Mouse (Mus musculus): ENCODE data around the gene Coro2a. TPM values are rescaled to one million over a fixed set of nuclear protein-coding genes. Genes with fewer than 3 reads are reported as not detected.
"Not testable (repeated sequence)": the region's sequence is repeated elsewhere in the genome, so short reads cannot be mapped to it uniquely, and the experiment has no call there.

Coro2a gene
- polyA plus RNA-seq, 1 experiment from 2014 or later = 3.9 TPM

GRCm38 (mm10) chr4:46635702-46636430 lies 33.9 kb upstream of the Coro2a start:
- Histone ChIP-seq H3K4me3 (ENCODE audit: low read depth, low read length) (no peak overlapping the region), H3K9me3 (replicated peaks; ENCODE audit: control insufficient read depth, low read length) (no peaks in the 10 kb centered on the region), H3K9ac (ENCODE audit: low read depth, low read length) (no peak overlapping the region), H3K36me3 (ENCODE audit: control insufficient read depth, insufficient read depth) (no peaks in the 10 kb centered on the region), H3K27ac (ENCODE audit: low read length) (no peak overlapping the region), H3K4me1 (ENCODE audit: control insufficient read depth, low read depth, low read length) (peaks cover 3% of the 10 kb centered on the region), H3K27me3 (ENCODE audit: control insufficient read depth, insufficient read depth, low read depth, low read length) (no peaks in the 10 kb centered on the region), H3K4me2 (ENCODE audit: low read depth, low read length) (no peak overlapping the region)
- ATAC-seq (ENCODE audit: low read depth) = no peak
- WGBS (ENCODE audit: insufficient replicate concordance) = 62% methylated on average over 16 of the region's 16 CpGs

- no peaks in the 10 kb centered on the region for H3K9me3 ChIP-seq (replicated peaks; ENCODE audit: control insufficient read depth, low read length)
- no peak overlapping the region for H3K9ac ChIP-seq (ENCODE audit: low read depth, low read length)
- peaks cover 3% of the 10 kb centered on the region for H3K4me1 ChIP-seq (ENCODE audit: control insufficient read depth, low read depth, low read length)
- H3K4me3 ChIP-seq (ENCODE audit: low read depth, low read length) = no peak overlapping the region
- ATAC-seq (ENCODE audit: low read depth) = no peak
- WGBS (ENCODE audit: insufficient replicate concordance) = 61% methylated on average over 6 of the region's 6 CpGs
- no peak overlapping the region for H3K27ac ChIP-seq (ENCODE audit: low read length)
- H3K4me2 ChIP-seq (ENCODE audit: low read depth, low read length) = no peak overlapping the region
- H3K36me3 ChIP-seq (ENCODE audit: control insufficient read depth, insufficient read depth) = no peaks in the 10 kb centered on the region
- no peaks in the 10 kb centered on the region for H3K27me3 ChIP-seq (ENCODE audit: control insufficient read depth, insufficient read depth, low read depth, low read length)
These were observed 32.9 kb upstream of the Coro2a start for GRCm38 (mm10) chr4:46634881-46635280.

- not testable (repeated sequence) for H3K36me3 ChIP-seq (ENCODE audit: control insufficient read depth, insufficient read depth); H3K9ac ChIP-seq (ENCODE audit: low read depth, low read length); H3K9me3 ChIP-seq (replicated peaks; ENCODE audit: control insufficient read depth, low read length); H3K4me3 ChIP-seq (ENCODE audit: low read depth, low read length); H3K27me3 ChIP-seq (ENCODE audit: control insufficient read depth, insufficient read depth, low read depth, low read length); H3K4me1 ChIP-seq (ENCODE audit: control insufficient read depth, low read depth, low read length); H3K4me2 ChIP-seq (ENCODE audit: low read depth, low read length); H3K27ac ChIP-seq (ENCODE audit: low read length); ATAC-seq (ENCODE audit: low read depth)
- 72% methylated on average over 6 of the region's 6 CpGs for whole genome bisulfite sequencing (ENCODE audit: insufficient replicate concordance)
These were observed 31.6 kb upstream of the Coro2a start for GRCm38 (mm10) chr4:46633565-46633964.

GRCm38 (mm10) chr4:46632465-46632864 lies 30.5 kb upstream of the Coro2a start:
- H3K27ac ChIP-seq (ENCODE audit: low read length) = no peak overlapping the region; the same call in 1 of the 2 replicates
- H3K4me2 ChIP-seq (ENCODE audit: low read depth, low read length) = no peak overlapping the region
- 26% methylated on average over 2 of the region's 2 CpGs for WGBS (ENCODE audit: insufficient replicate concordance)
- no peaks in the 10 kb centered on the region for H3K36me3 ChIP-seq (ENCODE audit: control insufficient read depth, insufficient read depth)
- peaks cover 3% of the 10 kb centered on the region for H3K4me1 ChIP-seq (ENCODE audit: control insufficient read depth, low read depth, low read length)
- no peak overlapping the region for H3K4me3 ChIP-seq (ENCODE audit: low read depth, low read length)
- H3K9ac ChIP-seq (ENCODE audit: low read depth, low read length) = no peak overlapping the region
- no peak for ATAC-seq (ENCODE audit: low read depth)
- no peaks in the 10 kb centered on the region for H3K27me3 ChIP-seq (ENCODE audit: control insufficient read depth, insufficient read depth, low read depth, low read length)
- no peaks in the 10 kb centered on the region for H3K9me3 ChIP-seq (replicated peaks; ENCODE audit: control insufficient read depth, low read length)

GRCm38 (mm10) chr4:46630390-46630789 lies 28.4 kb upstream of the Coro2a start:
- Histone ChIP-seq H3K9ac (ENCODE audit: low read depth, low read length) (no peak overlapping the region), H3K4me2 (ENCODE audit: low read depth, low read length) (no peak overlapping the region), H3K4me1 (ENCODE audit: control insufficient read depth, low read depth, low read length) (peaks cover 3% of the 10 kb centered on the region), H3K9me3 (replicated peaks; ENCODE audit: control insufficient read depth, low read length) (no peaks in the 10 kb centered on the region), H3K4me3 (ENCODE audit: low read depth, low read length) (no peak overlapping the region), H3K27me3 (ENCODE audit: control insufficient read depth, insufficient read depth, low read depth, low read length) (no peaks in the 10 kb centered on the region), H3K36me3 (ENCODE audit: control insufficient read depth, insufficient read depth) (no peaks in the 10 kb centered on the region), H3K27ac (ENCODE audit: low read length) (no peak overlapping the region)
- ATAC-seq (ENCODE audit: low read depth) = peak; percentile 58
- WGBS (ENCODE audit: insufficient replicate concordance) = 26% methylated on average over 9 of the region's 9 CpGs

GRCm38 (mm10) chr4:46628873-46629272 lies 26.9 kb upstream of the Coro2a start:
- ATAC-seq (ENCODE audit: low read depth) = no peak
- no peaks in the 10 kb centered on the region for H3K9me3 ChIP-seq (replicated peaks; ENCODE audit: control insufficient read depth, low read length)
- 49% methylated on average over 9 of the region's 9 CpGs for WGBS (ENCODE audit: insufficient replicate concordance)
- H3K27me3 ChIP-seq (ENCODE audit: control insufficient read depth, insufficient read depth, low read depth, low read length) = no peaks in the 10 kb centered on the region
- H3K36me3 ChIP-seq (ENCODE audit: control insufficient read depth, insufficient read depth) = no peaks in the 10 kb centered on the region
- H3K9ac ChIP-seq (ENCODE audit: low read depth, low read length) = no peak overlapping the region
- H3K4me1 ChIP-seq (ENCODE audit: control insufficient read depth, low read depth, low read length) = peaks cover 3% of the 10 kb centered on the region
- no peak overlapping the region for H3K27ac ChIP-seq (ENCODE audit: low read length)
- no peak overlapping the region for H3K4me2 ChIP-seq (ENCODE audit: low read depth, low read length)
- H3K4me3 ChIP-seq (ENCODE audit: low read depth, low read length) = no peak overlapping the region

- no peak for ATAC-seq (ENCODE audit: low read depth)
- no peak overlapping the region for H3K4me2 ChIP-seq (ENCODE audit: low read depth, low read length)
- no peak overlapping the region for H3K9ac ChIP-seq (ENCODE audit: low read depth, low read length)
- no peaks in the 10 kb centered on the region for H3K9me3 ChIP-seq (replicated peaks; ENCODE audit: control insufficient read depth, low read length)
- H3K27me3 ChIP-seq (ENCODE audit: control insufficient read depth, insufficient read depth, low read depth, low read length) = no peaks in the 10 kb centered on the region
- no peak overlapping the region for H3K4me3 ChIP-seq (ENCODE audit: low read depth, low read length)
- no peak overlapping the region for H3K27ac ChIP-seq (ENCODE audit: low read length)
- peaks cover 3% of the 10 kb centered on the region for H3K4me1 ChIP-seq (ENCODE audit: control insufficient read depth, low read depth, low read length)
- WGBS (ENCODE audit: insufficient replicate concordance) = 61% methylated on average over 11 of the region's 11 CpGs
- no peaks in the 10 kb centered on the region for H3K36me3 ChIP-seq (ENCODE audit: control insufficient read depth, insufficient read depth)
These were observed 26.1 kb upstream of the Coro2a start for GRCm38 (mm10) chr4:46628081-46628480.

- Histone ChIP-seq H3K9me3 (replicated peaks; ENCODE audit: control insufficient read depth, low read length) (no peaks in the 10 kb centered on the region), H3K4me3 (ENCODE audit: low read depth, low read length) (no peak overlapping the region), H3K9ac (ENCODE audit: low read depth, low read length) (no peak overlapping the region), H3K4me2 (ENCODE audit: low read depth, low read length) (no peak overlapping the region), H3K36me3 (ENCODE audit: control insufficient read depth, insufficient read depth) (no peaks in the 10 kb centered on the region), H3K4me1 (ENCODE audit: control insufficient read depth, low read depth, low read length) (peaks cover 2% of the 10 kb centered on the region; the same call in 1 of the 2 replicates), H3K27ac (ENCODE audit: low read length) (no peak overlapping the region), H3K27me3 (ENCODE audit: control insufficient read depth, insufficient read depth, low read depth, low read length) (no peaks in the 10 kb centered on the region)
- WGBS (ENCODE audit: insufficient replicate concordance) = 65% methylated on average over 10 of the region's 10 CpGs
- no peak for ATAC-seq (ENCODE audit: low read depth)
These were observed 23.1 kb upstream of the Coro2a start for GRCm38 (mm10) chr4:46625101-46625500.

- Histone ChIP-seq H3K4me1 (ENCODE audit: control insufficient read depth, low read depth, low read length) (peaks cover 2% of the 10 kb centered on the region; the same call in 1 of the 2 replicates), H3K27me3 (ENCODE audit: control insufficient read depth, insufficient read depth, low read depth, low read length) (no peaks in the 10 kb centered on the region), H3K9ac (ENCODE audit: low read depth, low read length) (no peak overlapping the region), H3K27ac (ENCODE audit: low read length) (no peak overlapping the region), H3K4me2 (ENCODE audit: low read depth, low read length) (no peak overlapping the region), H3K9me3 (replicated peaks; ENCODE audit: control insufficient read depth, low read length) (no peaks in the 10 kb centered on the region), H3K4me3 (ENCODE audit: low read depth, low read length) (no peak overlapping the region), H3K36me3 (ENCODE audit: control insufficient read depth, insufficient read depth) (no peaks in the 10 kb centered on the region)
- no peak for ATAC-seq (ENCODE audit: low read depth)
- 57% methylated on average over 5 of the region's 5 CpGs for WGBS (ENCODE audit: insufficient replicate concordance)
These were observed 21.0 kb upstream of the Coro2a start for GRCm38 (mm10) chr4:46623007-46623406.

All from liver, embryonic 16.5 days (tissue).